Comparison of ENCODE assay signal across 8 mouse cellular contexts in genomic region chr3:40846473-40846956, GRCm38 (mm10). TPM values are rescaled to one million over a fixed set of nuclear protein-coding genes. Genes with fewer than 3 reads are reported as not detected.
A peak's percentile ranks its signal among the peaks of the same experiment; 100 is the strongest.
DNase-seq lines count a peak whose midpoint lies in the region; ATAC-seq and TF ChIP-seq lines count a peak whose summit lies in the region.
"Not testable (repeated sequence)": the region's sequence is repeated elsewhere in the genome, so short reads cannot be mapped to it uniquely, and the experiment has no call there.

Gene Mfsd8, minus strand, starts transcription at chr3:40846886.

- peak; percentile 93 for ATAC-seq in G1E (ENCODE audit: extremely low read depth, insufficient number of reproducible peaks, low FRiP score, poor library complexity, severe bottlenecking)
- peak; percentile 99 for ATAC-seq in forebrain, embryonic 16.5 days
- ATAC-seq in lung, embryonic 14.5 days (ENCODE audit: insufficient read depth) = peak; percentile 98

- WGBS in forebrain, embryonic 16.5 days = under 1% methylated on average over 38 of the region's 39 CpGs
- under 1% methylated on average over 34 of the region's 39 CpGs for WGBS in lung, embryonic 14.5 days
- under 1% methylated on average over 39 of the region's 39 CpGs for WGBS in olfactory bulb, adult 2 months
- under 1% methylated on average over 38 of the region's 39 CpGs for WGBS in thymus, adult 2 months

- H3K9ac ChIP-seq in forebrain, embryonic 16.5 days (replicated peaks; ENCODE audit: low read depth, low read length) = peak within 1 kb of the TSS; percentile 67
- H3K9ac ChIP-seq in lung, embryonic 14.5 days = peak within 1 kb of the TSS; percentile 58

- peak within 1 kb of the TSS; percentile 78 for H3K4me3 ChIP-seq in G1E (ENCODE audit: low read depth, low read length)
- H3K4me3 ChIP-seq in forebrain, embryonic 16.5 days (replicated peaks; ENCODE audit: low read length) = peak within 1 kb of the TSS; percentile 57
- peak within 1 kb of the TSS; percentile 74 for H3K4me3 ChIP-seq in layer of hippocampus, adult 2 months
- H3K4me3 ChIP-seq in lung, embryonic 14.5 days (ENCODE audit: low read depth, low read length) = peak within 1 kb of the TSS; percentile 46
- H3K4me3 ChIP-seq in olfactory bulb, adult 2 months (ENCODE audit: insufficient read depth, low read depth, low read length) = peak within 1 kb of the TSS; percentile 66
- H3K4me3 ChIP-seq in thymus, adult 2 months (ENCODE audit: control insufficient read depth, insufficient read depth, low read length) = peak within 1 kb of the TSS; percentile 68

- H3K27ac ChIP-seq in forebrain, embryonic 16.5 days (ENCODE audit: low read length) = peak within 1 kb of the TSS; percentile 75
- H3K27ac ChIP-seq in layer of hippocampus, adult 2 months = peak within 1 kb of the TSS; percentile 92
- peak within 1 kb of the TSS; percentile 69; the same call in 1 of the 2 replicates for H3K27ac ChIP-seq in lung, embryonic 14.5 days (ENCODE audit: low read depth)
- peak within 1 kb of the TSS; percentile 87 for H3K27ac ChIP-seq in olfactory bulb, adult 2 months (ENCODE audit: insufficient read depth, low read depth, low read length)
- H3K27ac ChIP-seq in thymus, adult 2 months (ENCODE audit: control insufficient read depth, insufficient read depth, low read length) = not testable (repeated sequence)

- H3K27me3 ChIP-seq in G1E (ENCODE audit: insufficient read depth, low read length); forebrain, embryonic 16.5 days (replicated peaks; ENCODE audit: control insufficient read depth, insufficient read depth, low read length); lung, embryonic 14.5 days (ENCODE audit: insufficient read depth, low read length); thymus, adult 2 months (ENCODE audit: control insufficient read depth, insufficient read depth, low read length): not testable (repeated sequence)

- H3K36me3 ChIP-seq in G1E (replicated peaks); forebrain, embryonic 16.5 days (ENCODE audit: control insufficient read depth, insufficient read depth); lung, embryonic 14.5 days (ENCODE audit: insufficient read depth); thymus, adult 2 months (ENCODE audit: control insufficient read depth, insufficient read depth, low read length): not testable (repeated sequence)

- not testable (repeated sequence) for H3K9me3 ChIP-seq in G1E (replicated peaks); forebrain, embryonic 16.5 days (ENCODE audit: control insufficient read depth, low read length); lung, embryonic 14.5 days (ENCODE audit: low read depth, low read length)

- intact Hi-C loops in heart, postnatal 36 days (cut with DNase I) = loop anchor here (5.0 kb wide), 1 partner anchor 44 kb away; the partner anchor contains the start of gene Plk4

- H3K4me1 ChIP-seq in G1E (ENCODE audit: insufficient read depth, low read depth, low read length); forebrain, embryonic 16.5 days (replicated peaks; ENCODE audit: control insufficient read depth, insufficient read depth, low read length); lung, embryonic 14.5 days (ENCODE audit: insufficient read depth); olfactory bulb, adult 2 months (ENCODE audit: control insufficient read depth, insufficient read depth, low read length); thymus, adult 2 months (replicated peaks; ENCODE audit: control insufficient read depth, insufficient read depth, low read length): not testable (repeated sequence)

- H3K4me2 ChIP-seq in forebrain, embryonic 16.5 days (ENCODE audit: low read length) = peak within 1 kb of the TSS; percentile 68
- H3K4me2 ChIP-seq in lung, embryonic 14.5 days = peak within 1 kb of the TSS; percentile 71

- peak; percentile 77 for DNase-seq in G1E (ENCODE audit: low spot score)
- DNase-seq in cerebellum, adult 18-20 months = peak; percentile 96 to 97
- peak; percentile 91 to 94 for DNase-seq in heart, postnatal 36 days
- DNase-seq in layer of hippocampus, adult 2 months (ENCODE audit: low spot score in 2 of 2) = peak; percentile 91 to 96
- DNase-seq in lung, embryonic 14.5 days = peak; percentile 96
- peak; percentile 95 for DNase-seq in thymus, adult 2 months

- not testable (repeated sequence) for TF ChIP-seq CTCF in G1E (IDR thresholded peaks at IDR 0.05; ENCODE audit: low read depth, low read length); olfactory bulb, adult 2 months (IDR thresholded peaks at IDR 0.05; ENCODE audit: insufficient read depth, low read depth, low read length)
- peak; percentile 67 for TF ChIP-seq CTCF in layer of hippocampus, adult 2 months (conservative IDR thresholded peaks at IDR 0.05)
- peak; percentile 77 for TF ChIP-seq CTCF in lung, embryonic 14.5 days (IDR thresholded peaks at IDR 0.05; ENCODE audit: low read depth)
- TF ChIP-seq CTCF in thymus, adult 2 months (IDR thresholded peaks at IDR 0.05; ENCODE audit: borderline replicate concordance, control insufficient read depth, extremely low read depth, insufficient read depth, low read length, poor library complexity) = peak; percentile 65; the same call in 1 of the 2 replicates

- TF ChIP-seq POLR2A in olfactory bulb, adult 2 months (IDR thresholded peaks at IDR 0.05; ENCODE audit: insufficient read depth, low read depth, low read length) = peak; percentile 43; the same call in 1 of the 2 replicates
- 0 out of 2 replicates have a peak, but pooled peaks have one; percentile 35 for TF ChIP-seq POLR2A in thymus, adult 2 months (IDR thresholded peaks at IDR 0.05; ENCODE audit: control insufficient read depth, extremely low read depth, insufficient read depth, low read length, poor library complexity)

RNA-seq across cellular contexts. Expression of gene Mfsd8, which starts in this region (rescaled TPM):
- 23.5 and 26.3 TPM in 2 replicates for total RNA-seq in G1E (2014; fragmentation: Nextera tagmentation)
- 7.0 and 7.3 TPM in 2 replicates for total RNA-seq in G1E (2017)
- polyA plus RNA-seq in G1E (2012) = 0.83 and 1.3 TPM in 2 replicates
- polyA plus RNA-seq in forebrain, embryonic 16.5 days (2015; fragmentation: Nextera tagmentation; extraction: Ambion mirVana) = 26.2 and 30.0 TPM in 2 replicates
- total RNA-seq in heart, postnatal 36 days (2021) = 10 to 100 TPM; 18.4 to 19.5 TPM
- total RNA-seq in layer of hippocampus, adult 2 months (2021) = 10 to 100 TPM; 19.5 to 24.0 TPM
- polyA plus RNA-seq in lung, embryonic 14.5 days (2014; fragmentation: Nextera tagmentation; extraction: Ambion mirVana) = 7.1 and 8.6 TPM in 2 replicates
- polyA plus RNA-seq in olfactory bulb, adult 2 months (2012; ENCODE audit: insufficient read depth, insufficient read length, low replicate concordance, missing spikeins) = not detected in 2 replicates
- polyA plus RNA-seq in thymus, adult 2 months (2012; rRNA removed) = 7.5 and 8.3 TPM in 2 replicates
